Mouse (Mus musculus): Measurements from ENCODE around the gene Tpst1. TPM values are rescaled to one million over a fixed set of nuclear protein-coding genes. Genes with fewer than 3 reads are reported as not detected.
A peak's percentile ranks its signal among the peaks of the same experiment; 100 is the strongest.

Tpst1 gene
- total and polyA plus RNA-seq, 3 experiments: 27.5 to 66.2 (median 42.4) TPM

DNA sequence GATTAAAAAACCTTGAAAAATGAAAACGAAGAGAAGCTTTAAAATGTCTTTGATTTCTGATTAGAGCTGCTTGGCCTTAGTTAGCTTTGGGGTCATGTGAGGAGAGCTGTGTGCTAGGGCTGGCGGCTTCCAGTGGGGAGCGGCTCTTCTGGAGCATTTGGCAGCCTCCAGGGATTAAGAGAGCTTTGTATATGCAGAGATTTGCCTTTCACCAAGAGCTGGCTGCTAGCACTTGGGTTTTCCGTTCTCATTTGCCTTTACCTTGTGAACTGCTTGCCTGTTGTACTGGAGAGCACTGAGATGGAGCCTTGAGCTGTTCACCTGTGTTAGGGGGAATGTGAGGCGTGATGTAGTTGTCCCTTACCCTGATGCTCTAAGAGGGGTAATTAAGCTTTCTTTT, 20.6 kb upstream of the Tpst1 start:
- DNase-seq: peak; percentile 2

DNA sequence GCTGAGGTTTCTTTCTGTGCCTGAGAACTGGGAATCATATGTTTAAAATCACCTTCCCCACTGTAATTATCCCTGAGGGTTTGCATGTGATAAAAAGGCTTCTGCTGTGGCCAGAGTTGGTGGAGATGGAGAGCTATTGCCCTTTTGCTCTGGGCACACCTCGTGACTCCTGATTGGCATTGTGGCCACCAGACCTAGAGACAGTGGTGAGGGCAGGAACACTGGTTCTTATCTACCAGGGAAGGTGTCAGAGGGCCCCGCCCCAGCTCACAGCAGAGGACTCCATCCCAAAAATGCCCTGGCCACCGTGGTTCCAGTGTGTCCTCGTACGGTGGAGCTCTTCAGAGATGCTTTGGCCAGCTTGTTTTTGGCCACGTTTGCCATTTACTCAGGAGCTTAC, 20.2 kb upstream of the Tpst1 start:
- DNase-seq: no peak

DNA sequence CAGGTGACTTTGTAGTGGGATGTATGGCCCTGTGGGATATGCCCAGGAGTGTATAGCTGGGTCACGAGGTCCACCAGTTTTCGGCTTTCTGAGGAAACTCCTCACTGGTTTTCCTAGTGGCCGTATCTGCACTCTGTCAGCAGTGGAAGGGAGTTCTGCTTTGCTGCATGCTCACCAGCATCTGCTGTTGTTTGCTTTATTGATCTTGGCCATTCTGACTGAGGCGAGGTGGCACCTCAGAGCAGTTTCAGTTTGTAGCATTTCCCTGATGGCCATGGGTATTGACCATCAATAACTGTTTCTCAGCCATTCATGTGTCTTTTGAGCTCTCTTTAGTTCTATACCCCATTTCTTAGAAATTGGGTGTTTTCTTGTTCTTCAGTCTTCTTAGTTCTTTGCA, 17.4 kb upstream of the Tpst1 start:
- DNase-seq: no peak

DNA sequence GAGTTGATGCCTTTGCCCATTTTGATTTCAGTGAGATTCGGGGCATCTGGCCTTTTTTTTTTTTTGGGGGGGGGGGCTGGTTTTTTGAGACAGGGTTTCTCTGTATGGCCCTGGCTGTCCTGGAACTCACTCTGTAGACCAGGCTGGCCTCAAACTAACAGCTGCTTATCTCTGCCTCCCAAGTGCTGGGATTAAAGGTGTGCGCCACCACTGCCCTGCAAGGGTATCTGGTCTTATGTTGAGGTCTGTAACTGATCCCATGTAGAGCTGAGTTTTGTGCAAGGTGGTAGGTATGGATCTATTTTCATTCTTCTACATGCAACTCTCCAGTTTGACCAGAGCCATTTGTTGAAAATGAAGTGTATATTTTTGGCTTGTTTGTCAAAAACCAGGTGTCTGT, 16.8 kb upstream of the Tpst1 start:
- no peak for DNase-seq

DNA sequence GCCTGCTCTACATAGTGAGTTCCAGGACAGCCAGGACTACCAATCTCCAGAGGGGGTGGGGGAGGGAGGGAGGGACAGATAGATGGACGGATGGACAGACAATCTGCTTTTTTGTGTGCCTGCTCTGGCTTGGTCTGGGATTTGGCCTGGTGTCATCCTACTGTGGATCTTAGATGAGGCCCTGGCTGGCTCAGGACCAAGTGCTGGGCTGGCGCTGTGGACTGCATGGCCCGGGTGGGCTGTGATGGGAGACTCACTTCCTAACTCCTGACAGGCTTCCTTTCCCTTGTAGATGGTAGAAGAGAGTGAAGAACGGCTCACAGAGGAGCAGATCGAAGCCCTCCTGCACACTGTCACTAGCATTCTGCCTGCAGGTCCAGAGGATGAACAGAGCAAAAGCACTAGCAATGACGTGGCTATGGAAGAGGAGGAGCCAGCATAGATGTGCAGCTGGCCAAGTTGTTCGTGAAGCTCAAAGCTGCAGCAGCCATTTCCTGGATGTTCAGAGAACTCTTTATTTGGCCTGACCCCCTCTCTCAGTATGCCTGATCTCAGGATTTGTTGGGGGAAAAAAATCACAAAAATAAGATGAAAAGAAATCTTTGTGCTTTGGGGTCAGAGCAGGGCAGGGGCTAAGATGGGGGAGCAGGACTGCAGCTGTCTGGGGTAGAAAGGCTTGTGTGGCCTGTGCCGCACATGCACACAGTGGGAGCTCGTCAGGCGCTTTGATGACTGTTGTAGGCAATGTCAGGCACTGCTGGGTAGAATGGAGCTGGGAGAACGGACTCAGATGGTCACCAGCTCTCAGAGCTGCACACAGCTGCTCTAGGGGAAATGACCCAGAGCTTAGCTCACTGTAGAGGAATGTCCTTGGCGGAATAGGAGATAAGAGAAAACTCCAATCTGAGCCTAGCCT, 13.5 kb upstream of the Tpst1 start:
- no peak for DNase-seq

DNA sequence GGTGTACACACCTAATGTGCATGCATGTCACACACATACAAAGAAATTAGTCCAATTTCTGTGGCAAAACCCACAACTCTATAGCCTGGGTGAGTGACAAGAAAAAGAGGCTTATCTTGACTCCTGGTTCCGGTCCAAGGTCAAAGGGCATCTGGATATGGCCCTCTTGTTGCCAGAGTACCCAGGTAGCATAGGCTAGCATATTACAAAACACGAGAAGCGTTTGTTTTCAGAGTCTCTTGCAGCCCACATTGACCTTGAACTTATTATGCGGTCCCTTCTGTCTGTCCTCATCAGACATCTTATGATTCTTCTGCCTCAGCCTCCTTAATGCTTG, 12.8 kb upstream of the Tpst1 start:
- DNase-seq: peak; percentile 55

DNA sequence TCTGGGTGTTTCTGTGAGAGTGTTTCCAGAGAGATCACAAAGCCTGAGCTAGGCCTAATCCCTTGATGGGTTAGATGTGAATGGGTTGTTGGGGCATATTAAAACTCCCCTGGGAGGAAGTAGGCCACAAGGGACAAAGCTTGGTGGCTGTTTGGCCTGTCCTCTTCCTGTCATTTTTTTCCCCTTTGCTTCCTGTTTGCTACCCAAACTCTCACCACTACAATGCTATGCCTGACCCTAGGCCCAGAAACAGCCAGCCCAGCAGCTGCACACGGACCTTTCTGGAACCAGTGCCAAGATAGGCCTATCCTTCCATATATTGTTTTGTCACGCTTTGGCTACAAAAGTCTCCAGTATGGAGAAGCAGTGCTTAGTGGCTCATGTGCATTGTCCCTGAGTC, 11.0 kb upstream of the Tpst1 start:
- DNase-seq: peak; percentile 6

DNA sequence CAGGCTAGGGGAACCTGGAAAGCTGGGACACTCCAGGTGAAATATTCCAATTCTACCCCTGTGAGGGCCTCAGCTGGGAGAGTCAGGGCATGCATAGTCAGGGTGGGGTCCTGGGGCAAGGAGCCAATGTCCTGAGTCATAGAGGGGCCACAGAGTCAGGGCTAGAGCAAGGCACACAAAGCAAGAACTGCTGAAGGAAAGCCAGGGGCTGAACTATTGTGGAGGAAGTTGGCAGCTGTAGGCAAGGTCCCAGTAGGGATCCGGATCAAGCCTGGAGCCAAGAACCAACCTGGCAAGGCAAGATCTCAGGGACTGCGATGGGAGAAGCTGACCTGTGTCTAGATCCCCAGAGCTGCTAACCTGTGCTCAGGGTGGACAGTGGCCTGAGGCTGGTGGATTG, 9.4 kb upstream of the Tpst1 start:
- DNase-seq: peak; percentile 6

DNA sequence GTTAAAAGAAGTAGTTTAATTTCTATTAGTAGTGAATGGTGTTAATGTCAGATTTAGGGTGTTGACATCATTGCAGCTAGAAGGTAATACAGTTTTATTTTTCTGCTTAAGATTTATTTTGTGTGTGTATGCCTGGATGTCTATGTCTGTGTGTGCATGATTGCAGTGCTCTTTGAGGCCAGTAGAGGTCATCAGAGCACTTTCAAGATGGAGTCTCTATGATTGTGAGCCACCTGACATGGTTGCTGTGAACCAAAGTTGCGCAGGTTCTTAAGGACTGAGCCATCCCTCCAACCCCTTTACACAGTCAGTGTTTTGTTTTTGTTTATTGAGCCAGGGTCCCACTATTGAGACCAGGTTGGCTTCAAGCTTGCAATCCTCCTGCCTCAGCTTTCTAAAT, 7.5 kb upstream of the Tpst1 start:
- DNase-seq: peak; percentile 2

DNA sequence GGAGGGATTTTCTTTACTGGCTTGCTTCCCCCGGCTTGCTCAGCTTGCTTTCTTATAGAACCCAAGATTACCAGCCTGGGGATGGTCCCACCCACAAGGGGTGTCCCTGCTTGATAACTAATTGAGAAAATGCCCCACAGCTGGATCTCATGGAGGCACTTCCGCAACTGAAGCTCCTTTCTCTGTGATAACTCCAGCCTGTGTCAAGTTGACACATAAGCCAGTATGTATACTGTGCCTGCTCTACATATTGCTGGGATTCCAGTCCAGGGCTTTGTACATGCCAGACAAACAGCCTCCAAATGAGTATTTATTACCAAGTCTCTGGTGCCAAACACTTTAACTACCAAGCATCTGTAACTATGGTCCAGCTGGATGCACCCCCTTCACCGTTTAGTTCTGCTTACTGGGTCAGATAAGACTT, 5.3 kb upstream of the Tpst1 start:
- DNase-seq: peak; percentile 0

DNA sequence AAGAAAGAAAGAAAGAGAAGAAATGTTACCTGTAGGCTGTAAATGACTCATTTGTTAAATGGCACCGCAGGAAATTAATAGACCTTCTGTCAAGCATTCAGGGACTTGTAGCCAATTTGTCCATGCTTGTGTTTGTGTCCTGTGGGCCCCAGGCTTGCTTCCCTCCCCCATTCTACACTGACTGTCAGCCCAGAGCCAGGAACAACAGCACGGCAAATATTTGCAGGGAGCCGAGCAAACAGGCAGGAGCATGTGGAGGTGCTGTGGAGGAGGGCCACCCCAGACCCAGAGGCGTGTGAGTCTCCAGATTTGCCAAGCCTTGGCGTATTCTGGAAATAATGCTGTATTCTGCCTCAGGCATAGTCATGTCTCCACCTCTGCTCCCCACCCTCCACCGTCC, 1.4 kb downstream of the Tpst1 start:
- DNase-seq: no peak

DNA sequence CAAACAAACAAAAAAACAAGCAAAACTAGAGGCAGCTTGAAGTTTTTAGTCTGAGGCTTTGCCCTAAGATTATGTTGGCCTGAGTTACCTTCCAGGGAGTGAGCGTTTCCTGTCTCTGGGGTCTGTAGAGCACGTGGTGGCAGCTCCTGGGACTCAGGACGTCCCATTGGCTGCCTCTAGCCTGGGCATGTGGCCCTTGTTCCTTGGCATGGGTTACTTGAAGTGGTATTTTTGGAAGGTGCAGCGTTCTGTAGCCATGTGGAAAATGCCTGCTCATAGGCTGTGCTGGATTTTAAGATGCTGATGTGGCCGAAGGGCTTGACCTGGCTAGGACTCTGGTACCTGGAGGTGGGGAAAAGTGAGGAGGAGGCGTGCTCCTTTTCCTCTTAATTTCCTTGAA, 3.3 kb downstream of the Tpst1 start:
- no peak for DNase-seq

DNA sequence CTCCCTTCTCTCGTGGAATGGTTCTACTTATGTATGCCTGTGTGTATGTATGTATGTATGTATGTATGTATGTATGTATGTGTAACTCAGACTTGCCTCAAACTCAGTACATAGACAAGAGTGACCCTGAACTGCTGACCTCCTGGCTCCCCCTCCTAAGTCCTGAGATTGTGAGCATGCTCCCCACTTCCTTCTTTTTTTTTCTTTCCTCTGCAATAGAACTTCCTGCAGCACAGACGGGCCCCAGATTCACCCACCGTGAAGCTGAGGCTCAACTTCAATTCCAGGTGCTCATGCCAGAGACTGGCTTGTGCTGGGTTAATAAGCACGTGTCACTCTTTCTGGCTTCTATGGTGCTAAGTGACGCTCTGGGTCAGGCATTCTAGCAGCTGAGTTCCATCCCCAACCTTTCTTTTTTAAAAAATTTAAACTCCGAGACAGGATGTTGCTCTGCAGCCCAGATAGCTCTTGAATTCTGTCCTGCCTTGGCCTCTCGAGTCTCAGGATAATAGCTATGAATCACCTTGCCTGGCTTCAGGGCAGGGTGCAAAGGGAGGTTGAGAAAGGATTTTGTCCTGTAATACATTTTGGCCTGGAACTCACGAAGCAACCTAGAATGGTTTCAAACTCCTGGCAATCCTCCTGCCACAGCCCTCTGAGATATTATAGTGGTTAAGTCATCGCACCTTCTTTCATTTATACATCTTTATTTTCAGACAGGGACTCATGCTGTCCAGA, 5.1 kb downstream of the Tpst1 start:
- peak; percentile 58 for DNase-seq

DNA sequence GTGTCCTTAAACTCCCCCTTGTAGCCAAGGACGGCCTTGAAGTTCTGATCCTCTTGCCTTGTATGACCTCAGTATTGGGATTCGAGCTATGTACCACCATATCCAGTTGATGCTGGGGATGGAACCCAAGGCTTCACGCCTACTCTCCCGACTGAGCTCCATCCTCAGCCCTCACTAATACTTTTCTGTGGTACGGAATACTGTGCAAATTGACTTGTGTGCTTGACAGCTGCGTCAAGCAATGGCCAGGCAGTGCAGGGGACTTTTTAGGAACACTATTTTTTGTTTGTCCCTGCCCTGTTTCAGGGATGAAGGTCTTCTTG, 5.7 kb downstream of the Tpst1 start:
- DNase-seq: peak; percentile 56

DNA sequence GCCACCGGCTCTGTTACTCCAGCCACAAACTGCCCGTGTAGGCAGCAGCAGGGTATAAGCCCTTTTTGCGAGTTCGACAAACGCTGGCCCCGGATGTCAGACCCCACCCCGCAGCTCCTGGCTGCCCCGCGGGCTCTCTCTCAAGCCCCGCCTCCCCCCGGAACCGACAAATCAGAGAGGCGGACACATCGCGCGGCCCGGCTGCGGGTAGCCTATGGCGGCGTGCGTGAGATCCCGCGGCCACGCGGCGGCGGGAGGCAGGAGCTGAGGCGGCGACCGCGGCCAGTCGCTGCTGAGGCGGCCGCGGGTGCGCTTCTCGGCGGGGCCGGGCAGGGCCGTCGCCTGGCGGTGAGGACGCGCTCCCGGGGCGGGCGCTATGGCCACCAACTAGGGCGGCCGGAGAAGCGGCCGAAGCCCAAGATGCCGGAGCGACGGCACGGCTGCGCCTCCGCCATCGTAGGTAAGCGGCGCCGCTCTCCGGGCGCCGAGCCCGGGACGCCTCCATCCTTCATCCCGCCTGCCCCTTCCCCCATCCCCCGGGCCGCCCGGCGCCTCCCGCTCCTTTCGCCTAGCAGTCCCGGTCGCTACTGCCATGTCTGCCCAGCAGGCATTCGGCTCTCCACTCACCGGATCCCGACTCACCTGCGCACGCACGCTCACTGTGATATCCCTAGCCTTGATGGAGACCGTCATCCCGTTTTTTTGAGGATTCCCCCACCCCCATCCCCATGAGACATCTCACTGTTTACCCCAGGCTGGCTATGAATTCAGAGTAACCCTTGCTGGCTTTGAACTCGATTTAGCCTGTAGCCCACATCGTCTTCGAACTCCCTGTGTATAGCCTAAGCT, 6.3 kb downstream of the Tpst1 start:
- peak; percentile 97 for DNase-seq

DNA sequence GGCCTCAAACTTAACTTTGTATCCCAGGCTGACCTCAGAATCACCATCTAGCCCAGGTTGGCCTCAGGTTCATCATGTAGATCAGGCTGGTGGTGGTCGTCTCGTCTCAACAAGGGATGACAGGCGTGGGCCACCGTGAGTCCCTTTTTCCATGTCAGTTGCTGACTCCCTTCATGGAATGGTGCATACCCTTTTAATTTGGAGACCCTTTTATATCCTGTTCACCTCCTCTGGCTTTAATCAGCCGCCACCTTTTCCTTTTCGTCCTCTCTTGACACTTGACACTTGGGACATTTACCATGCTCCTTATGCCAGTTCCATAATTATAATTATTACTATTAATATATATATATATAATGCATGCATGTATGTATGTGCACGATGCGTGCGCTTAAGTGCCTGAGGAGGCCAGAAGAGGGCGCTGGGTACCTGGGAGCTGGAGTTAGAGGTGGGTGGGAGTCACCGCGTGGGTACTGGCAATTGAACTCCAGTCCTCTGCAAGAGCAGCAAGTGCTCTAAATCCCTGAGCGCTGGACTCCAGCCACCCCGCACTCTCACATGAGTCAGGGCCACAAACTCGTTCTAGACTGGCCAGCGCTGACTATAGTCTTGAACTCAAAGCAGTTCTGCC, 7.0 kb downstream of the Tpst1 start:
- no peak for DNase-seq

DNA sequence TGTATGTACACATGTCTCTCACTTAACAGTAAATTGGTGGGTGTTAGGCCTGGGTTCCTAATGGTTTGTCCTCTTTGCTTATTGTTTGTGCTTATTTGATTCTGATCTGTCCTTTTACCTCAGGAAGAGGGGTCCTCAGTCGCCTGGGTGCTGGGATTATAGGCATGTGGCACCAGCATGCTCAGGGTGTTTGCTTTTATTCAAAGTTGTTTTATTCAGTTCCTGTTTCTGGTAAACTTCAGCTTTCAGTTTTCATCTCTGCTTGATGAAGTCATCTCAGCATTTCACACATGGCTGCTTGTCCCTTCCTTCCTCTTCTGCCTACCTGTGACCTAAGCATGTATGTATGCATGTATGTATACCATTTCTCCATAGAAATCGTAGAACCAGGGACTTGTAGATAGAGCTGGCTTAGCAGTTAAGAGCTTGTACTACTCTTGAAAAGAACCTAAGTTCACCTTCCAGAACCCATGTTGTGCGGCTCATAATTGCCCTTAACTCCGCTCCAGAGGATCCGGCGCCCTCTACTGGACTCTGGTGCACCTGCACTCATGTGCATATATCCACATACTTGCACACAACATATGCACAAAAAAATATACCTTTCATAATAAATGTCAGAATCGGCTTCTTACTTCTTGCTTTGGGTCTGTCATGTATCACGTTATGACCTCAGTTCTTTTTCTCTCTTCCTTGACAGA, 8.2 kb downstream of the Tpst1 start:
- DNase-seq: no peak

DNA sequence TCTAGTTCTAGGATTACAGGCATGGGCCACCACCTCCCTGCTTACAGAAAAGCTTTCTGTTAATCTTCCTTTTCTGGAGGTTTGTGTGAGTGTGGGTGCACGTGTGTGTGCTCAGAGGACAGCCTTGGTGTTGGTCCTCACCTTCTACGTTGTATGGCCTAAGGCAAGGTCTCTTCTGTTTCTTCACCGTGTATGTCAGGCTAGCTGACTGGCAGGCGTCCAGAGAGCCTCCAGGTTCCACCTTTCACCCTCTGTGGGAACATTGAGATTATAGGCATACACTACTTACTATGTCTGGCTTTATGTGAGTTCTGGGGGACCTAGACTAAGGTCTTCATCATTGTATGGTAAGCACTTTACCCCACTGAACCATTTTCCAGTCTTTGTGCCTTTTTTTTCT, 9.3 kb downstream of the Tpst1 start:
- DNase-seq: peak; percentile 30

DNA sequence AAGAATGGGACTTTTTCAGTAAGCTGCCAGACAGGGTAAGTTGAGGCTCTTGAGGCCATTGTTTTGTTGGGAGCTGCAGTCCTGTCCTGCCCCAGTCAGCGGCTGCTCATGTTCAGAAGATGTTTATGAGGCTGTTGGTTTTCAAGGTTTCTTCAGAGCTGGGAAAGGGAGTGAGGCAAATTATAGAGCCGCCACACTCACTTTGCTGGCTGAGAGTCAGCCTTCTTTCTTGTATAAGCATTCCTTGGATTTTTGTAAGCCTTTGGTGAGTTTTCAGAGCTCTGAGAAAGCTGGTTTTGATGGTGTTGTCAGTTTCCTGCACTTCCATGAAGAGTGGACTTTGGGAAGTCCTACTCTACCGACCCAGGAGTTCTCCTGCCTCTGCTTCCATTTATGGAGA, 11.1 kb downstream of the Tpst1 start:
- DNase-seq: no peak

DNA sequence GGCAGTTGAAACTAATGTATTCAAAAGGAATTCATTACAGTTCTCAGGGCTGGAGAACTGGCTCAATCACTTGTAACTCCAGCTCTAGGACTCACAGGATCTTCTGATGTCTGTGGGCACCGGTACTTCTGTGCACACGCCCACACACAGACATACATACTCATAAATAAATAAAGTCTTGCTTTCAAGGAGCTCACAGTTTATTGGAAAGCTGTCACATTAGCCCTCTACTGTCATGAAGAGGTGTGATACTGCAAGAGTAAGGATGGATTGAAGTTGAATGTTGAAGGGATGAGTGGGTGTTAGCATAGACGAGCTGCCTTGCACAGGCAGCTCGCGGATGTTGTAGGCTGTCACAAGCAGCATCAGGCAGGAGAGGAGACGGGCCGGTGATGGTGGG, 14.9 kb downstream of the Tpst1 start:
- no peak for DNase-seq

DNA sequence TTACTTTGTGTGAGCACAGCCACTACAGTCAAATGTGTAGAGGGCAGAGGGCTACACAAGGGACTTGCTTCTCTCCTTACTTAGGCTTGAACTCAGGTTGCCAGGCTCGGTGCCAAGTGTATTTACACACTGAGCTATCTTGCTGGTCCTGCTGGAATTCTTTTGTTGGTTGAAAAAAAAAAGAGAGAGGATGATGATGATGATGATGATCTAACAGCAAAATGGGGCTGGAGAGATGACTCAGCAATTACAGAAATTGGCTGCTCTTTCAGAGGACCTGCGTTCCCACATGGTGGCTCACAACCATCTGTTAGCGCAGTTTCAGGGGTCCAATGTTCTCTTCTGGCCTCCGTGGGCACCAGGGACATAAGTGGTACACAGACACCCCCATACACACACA, 15.5 kb downstream of the Tpst1 start:
- no peak for DNase-seq

DNA sequence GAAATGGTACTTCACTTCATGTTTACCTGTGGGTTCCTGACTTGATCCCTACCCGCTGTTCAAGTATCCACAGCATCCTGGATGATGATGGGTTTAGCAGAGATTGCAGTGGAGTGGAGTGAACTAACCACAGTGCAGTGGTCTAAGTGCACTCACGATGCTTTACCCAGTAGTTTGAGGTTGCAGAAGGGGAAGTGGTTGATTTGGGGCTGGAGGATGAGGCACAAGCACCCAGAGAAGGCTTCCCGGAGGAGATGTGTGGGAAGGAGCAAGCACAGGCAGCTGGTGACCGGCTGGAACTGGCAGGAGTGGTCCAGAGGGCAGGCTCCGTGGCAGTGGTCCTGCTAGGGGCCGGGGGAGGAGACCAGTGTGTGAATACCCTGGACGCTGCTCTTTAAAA, 16.1 kb downstream of the Tpst1 start:
- no peak for DNase-seq

Data from adrenal gland, adult 2 months (tissue).